In the genomic region with DNA sequence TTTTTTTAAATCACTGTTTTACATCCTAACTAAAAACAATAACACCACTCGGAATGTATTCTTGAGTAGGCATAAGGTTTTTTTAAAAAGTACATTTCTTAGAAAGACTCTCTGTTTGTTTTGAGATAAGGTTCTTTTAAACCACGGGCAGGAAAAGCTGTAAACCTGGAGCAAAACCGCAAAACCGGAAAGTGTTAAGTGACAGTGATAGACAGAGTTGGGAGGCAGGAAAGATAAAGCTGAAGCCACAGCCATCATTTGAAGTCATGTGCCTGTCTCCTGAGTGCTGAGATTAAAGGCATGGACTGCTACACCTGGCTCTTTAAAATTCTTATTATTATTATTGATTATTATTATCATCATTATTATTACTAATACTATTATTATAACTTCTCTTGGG, we compare ENCODE assay signal across 30 mouse cellular contexts. TPM values are rescaled to one million over a fixed set of nuclear protein-coding genes. Genes with fewer than 3 reads are reported as not detected.
"Had no signal": no experiment of that assay in that cellular context is flagged by ENCODE, and none has a peak within 500 bp of the region (broad histone marks: within the 10 kb centered on the region; RNA-seq: fewer than 3 reads in every experiment).

No protein-coding gene starts in this region.

- H3K9me3 ChIP-seq: heart, embryonic 13.5 days; heart, embryonic 15.5 days; kidney, embryonic 15.5 days; limb, embryonic 10.5 days; limb, embryonic 12.5 days; liver, embryonic 13.5 days; liver, embryonic 15.5 days had no signal

- H3K4me3 ChIP-seq: heart, adult 2 months; heart, embryonic 13.5 days; heart, embryonic 15.5 days; hindbrain, embryonic 13.5 days; hindbrain, embryonic 15.5 days; kidney, embryonic 15.5 days; layer of hippocampus, adult 2 months; left cerebral cortex, adult 2 months; limb, embryonic 10.5 days; limb, embryonic 12.5 days; liver, embryonic 13.5 days; liver, embryonic 15.5 days had no signal

- ATAC-seq: hindbrain, postnatal 0 days; intestine, embryonic 16.5 days had no signal

- H3K36me3 ChIP-seq: heart, embryonic 13.5 days; heart, embryonic 15.5 days; hindbrain, embryonic 13.5 days; hindbrain, embryonic 15.5 days; kidney, embryonic 15.5 days; limb, embryonic 10.5 days; limb, embryonic 12.5 days; liver, embryonic 13.5 days; liver, embryonic 15.5 days had no signal

- H3K4me1 ChIP-seq: hindbrain, embryonic 15.5 days; limb, embryonic 12.5 days; liver, embryonic 13.5 days; liver, embryonic 15.5 days had no signal

- DNase-seq: gastrocnemius, postnatal 14 days; gastrocnemius, postnatal 36 days; heart, adult 2 months; heart, postnatal 14 days; heart, postnatal 4 days; kidney, adult 11 months; kidney, adult 2 months; kidney, adult 9 months; kidney, postnatal 14 days; kidney, postnatal 4 days; liver; liver, embryonic 13.5 days had no signal

- H3K27me3 ChIP-seq: heart, embryonic 13.5 days; heart, embryonic 15.5 days; hindbrain, embryonic 13.5 days; hindbrain, embryonic 15.5 days; kidney, embryonic 15.5 days; limb, embryonic 12.5 days; liver, embryonic 13.5 days; liver, embryonic 15.5 days had no signal

RNA-seq across cellular contexts. Expression of a gene that starts 5.6 kb away (rescaled TPM):
- total RNA-seq: gastrocnemius, adult 8-10 months; gastrocnemius, postnatal 36 days; heart, adult 2 months; heart, postnatal 14 days; heart, postnatal 4 days; hindbrain, postnatal 0 days; layer of hippocampus, adult 2 months; layer of hippocampus, postnatal 10 days; layer of hippocampus, postnatal 25 days; left cerebral cortex, adult 2 months; left cerebral cortex, postnatal 14 days; left cerebral cortex, postnatal 36 days had no signal

RNA-seq across cellular contexts. Expression of a gene that starts 25.0 kb away (rescaled TPM):
- total RNA-seq: gastrocnemius, adult 18-20 months; gastrocnemius, adult 8-10 months; gastrocnemius, postnatal 14 days; gastrocnemius, postnatal 36 days; heart, adult 2 months; heart, postnatal 14 days; heart, postnatal 4 days; hindbrain, postnatal 0 days; layer of hippocampus, adult 2 months; layer of hippocampus, postnatal 10 days; layer of hippocampus, postnatal 25 days; left cerebral cortex, adult 2 months; left cerebral cortex, postnatal 14 days; left cerebral cortex, postnatal 36 days had no signal

RNA-seq across cellular contexts. Expression of a gene that starts 35.9 kb away (rescaled TPM):
- total RNA-seq: gastrocnemius, adult 18-20 months; gastrocnemius, adult 8-10 months; gastrocnemius, postnatal 14 days; gastrocnemius, postnatal 36 days; heart, adult 2 months; heart, postnatal 14 days; heart, postnatal 4 days; hindbrain, postnatal 0 days; layer of hippocampus, adult 2 months; layer of hippocampus, postnatal 10 days; layer of hippocampus, postnatal 25 days; left cerebral cortex, adult 2 months; left cerebral cortex, postnatal 14 days; left cerebral cortex, postnatal 36 days had no signal

RNA-seq across cellular contexts. Expression of a gene that starts 45.0 kb away (rescaled TPM):
- total RNA-seq: gastrocnemius, adult 18-20 months; gastrocnemius, adult 8-10 months; gastrocnemius, postnatal 14 days; gastrocnemius, postnatal 36 days; heart, adult 2 months; heart, postnatal 14 days; heart, postnatal 4 days; hindbrain, postnatal 0 days; layer of hippocampus, adult 2 months; layer of hippocampus, postnatal 10 days; layer of hippocampus, postnatal 25 days; left cerebral cortex, adult 2 months; left cerebral cortex, postnatal 14 days; left cerebral cortex, postnatal 36 days had no signal

RNA-seq across cellular contexts. Expression of a gene that starts 50.4 kb away (rescaled TPM):
- total RNA-seq: gastrocnemius, adult 18-20 months; gastrocnemius, adult 8-10 months; gastrocnemius, postnatal 14 days; gastrocnemius, postnatal 36 days; heart, adult 2 months; heart, postnatal 14 days; heart, postnatal 4 days; hindbrain, postnatal 0 days; layer of hippocampus, adult 2 months; layer of hippocampus, postnatal 10 days; layer of hippocampus, postnatal 25 days; left cerebral cortex, adult 2 months; left cerebral cortex, postnatal 14 days; left cerebral cortex, postnatal 36 days had no signal
